Mouse (Mus musculus) megakaryocyte-erythroid progenitor cell, adult 5-6 weeks (primary cell): ENCODE data around the gene Fastkd1. TPM values are rescaled to one million over a fixed set of nuclear protein-coding genes. Genes with fewer than 3 reads are reported as not detected.
A peak's percentile ranks its signal among the peaks of the same experiment; 100 is the strongest.
"Not testable (repeated sequence)": the region's sequence is repeated elsewhere in the genome, so short reads cannot be mapped to it uniquely, and the experiment has no call there.

Experiments
- ATAC-seq: replicated peaks from 2 replicates; pipeline ENCODE4 v1.8.0; 2016; ENCODE audit warnings: mild to moderate bottlenecking, inconsistent platforms; ENCODE audit not compliant: severe bottlenecking, poor library complexity, low FRiP score, low TSS enrichment
- total RNA-seq, 2 experiments: library from RNA; stranded (forward) in 1 of 2; stranded (reverse) in 1 of 2; fragments of 200-1000, 215-1000 nt in 1 of 2; fragments of >200 nt in 1 of 2; fragmentation: Nextera tagmentation in 1 of 2; gene quantifications; 2 replicates each; pipeline ENCODE4 v1.2.3; 2014 to 2017

Gene Fastkd1
- total RNA-seq, 2 experiments from 2014 or later, result 12.6 to 25.6 TPM

- ATAC-seq, result 0 out of 2 replicates have a peak, but pooled peaks have one; percentile 57
Observed at GRCm38 (mm10) chr2:69676713-69677112, 36.6 kb downstream of the Fastkd1 start.

- no peak for ATAC-seq
Observed at GRCm38 (mm10) chr2:69675266-69675665, 38.0 kb downstream of the Fastkd1 start.

- ATAC-seq, result no peak
Observed at GRCm38 (mm10) chr2:69673723-69674122, 39.6 kb downstream of the Fastkd1 start.

- ATAC-seq, result no peak
Observed at GRCm38 (mm10) chr2:69669853-69670252, 43.5 kb downstream of the Fastkd1 start, which contains the start of gene Klhl41. Gene Klhl41 (plus strand): TSS chr2:69670120.

- ATAC-seq, result no peak
Observed at GRCm38 (mm10) chr2:69668414-69668813, 44.9 kb downstream of the Fastkd1 start.

- ATAC-seq, result no peak
Observed at GRCm38 (mm10) chr2:69667656-69668055, 45.7 kb downstream of the Fastkd1 start.

GRCm38 (mm10) chr2:69663827-69664476 lies 49.4 kb downstream of the Fastkd1 start:
- no peak for ATAC-seq

GRCm38 (mm10) chr2:69659326-69659725 lies 54.0 kb downstream of the Fastkd1 start:
- no peak for ATAC-seq

GRCm38 (mm10) chr2:69649716-69650115 lies 63.6 kb downstream of the Fastkd1 start:
- no peak for ATAC-seq

- peak; percentile 95 for ATAC-seq
Observed at GRCm38 (mm10) chr2:69646726-69647490, 66.4 kb downstream of the Fastkd1 start, which contains the start of gene Bbs5. Gene Bbs5 (plus strand): TSS chr2:69647171.

GRCm38 (mm10) chr2:69644968-69645617 lies 68.2 kb downstream of the Fastkd1 start:
- ATAC-seq, result no peak

GRCm38 (mm10) chr2:69640100-69640499 lies 73.2 kb downstream of the Fastkd1 start:
- no peak for ATAC-seq

GRCm38 (mm10) chr2:69637989-69638388 lies 75.3 kb downstream of the Fastkd1 start:
- ATAC-seq, result not testable (repeated sequence)

Other genes starting within 250 kb of the Fastkd1 start
- not detected in 2 replicates for gene Lrp2, start 127.5 kb downstream of the Fastkd1 start, total RNA-seq (2014; fragmentation: Nextera tagmentation)
- gene Lrp2, start 127.5 kb downstream of the Fastkd1 start, total RNA-seq (2017), result not detected in 2 replicates
- 1.4 and 4.1 TPM in 2 replicates for gene Bbs5, start 66.3 kb downstream of the Fastkd1 start, total RNA-seq (2014; fragmentation: Nextera tagmentation)
- gene Bbs5, start 66.3 kb downstream of the Fastkd1 start, total RNA-seq (2017), result 1.6 and 8.2 TPM in 2 replicates
- not detected in 2 replicates for gene Klhl41, start 43.4 kb downstream of the Fastkd1 start, total RNA-seq (2014; fragmentation: Nextera tagmentation)
- not detected in 2 replicates for gene Klhl41, start 43.4 kb downstream of the Fastkd1 start, total RNA-seq (2017)
- gene Ppig, start 9.0 kb upstream of the Fastkd1 start, total RNA-seq (2014; fragmentation: Nextera tagmentation), result 73.4 and 94.4 TPM in 2 replicates
- 72.8 and 124 TPM in 2 replicates for gene Ppig, start 9.0 kb upstream of the Fastkd1 start, total RNA-seq (2017)
- 0.89 and 3.2 TPM in 2 replicates for gene Ccdc173, start 76.1 kb upstream of the Fastkd1 start, total RNA-seq (2014; fragmentation: Nextera tagmentation)
- 1.0 and 1.1 TPM in 2 replicates for gene Ccdc173, start 76.1 kb upstream of the Fastkd1 start, total RNA-seq (2017)
- 21.3 and 26.7 TPM in 2 replicates for gene Phospho2, start 76.1 kb upstream of the Fastkd1 start, total RNA-seq (2014; fragmentation: Nextera tagmentation)
- 28.5 and 31.2 TPM in 2 replicates for gene Phospho2, start 76.1 kb upstream of the Fastkd1 start, total RNA-seq (2017)
- 25.4 and 31.5 TPM in 2 replicates for gene Klhl23, start 108.4 kb upstream of the Fastkd1 start, total RNA-seq (2014; fragmentation: Nextera tagmentation)
- gene Klhl23, start 108.4 kb upstream of the Fastkd1 start, total RNA-seq (2017), result 35.8 and 41.7 TPM in 2 replicates
- gene Ssb, start 148.0 kb upstream of the Fastkd1 start, total RNA-seq (2014; fragmentation: Nextera tagmentation), result 248 and 394 TPM in 2 replicates
- 771 and 927 TPM in 2 replicates for gene Ssb, start 148.0 kb upstream of the Fastkd1 start, total RNA-seq (2017)
- gene Mettl5, start 172.1 kb upstream of the Fastkd1 start, total RNA-seq (2014; fragmentation: Nextera tagmentation), result 27.3 and 60.1 TPM in 2 replicates
- 43.5 and 86.1 TPM in 2 replicates for gene Mettl5, start 172.1 kb upstream of the Fastkd1 start, total RNA-seq (2017)
- gene Ubr3, start 183.7 kb upstream of the Fastkd1 start, total RNA-seq (2014; fragmentation: Nextera tagmentation), result 31.5 and 37.1 TPM in 2 replicates
- 39.3 and 67.1 TPM in 2 replicates for gene Ubr3, start 183.7 kb upstream of the Fastkd1 start, total RNA-seq (2017)